Mouse (Mus musculus) liver, adult 2 months (tissue): ENCODE results near the gene Myef2.
"Not testable (repeated sequence)": the region's sequence is repeated elsewhere in the genome, so short reads cannot be mapped to it uniquely, and the experiment has no call there.

ENCODE experiments used
- CTCF ChIP-seq: fragments of 200-500 bp; IDR thresholded peaks from 2 replicates; pipeline ENCODE4 v1.5.1; 2011; ENCODE audit warnings: low read depth, low read length, control low read depth
- POLR2A ChIP-seq: fragments of 200-500 bp; IDR thresholded peaks from 2 replicates; pipeline ENCODE4 v1.6.1; 2011; ENCODE audit warnings: low read length, control low read depth; ENCODE audit not compliant: insufficient read depth; ENCODE audit errors: extremely low read depth

DNA sequence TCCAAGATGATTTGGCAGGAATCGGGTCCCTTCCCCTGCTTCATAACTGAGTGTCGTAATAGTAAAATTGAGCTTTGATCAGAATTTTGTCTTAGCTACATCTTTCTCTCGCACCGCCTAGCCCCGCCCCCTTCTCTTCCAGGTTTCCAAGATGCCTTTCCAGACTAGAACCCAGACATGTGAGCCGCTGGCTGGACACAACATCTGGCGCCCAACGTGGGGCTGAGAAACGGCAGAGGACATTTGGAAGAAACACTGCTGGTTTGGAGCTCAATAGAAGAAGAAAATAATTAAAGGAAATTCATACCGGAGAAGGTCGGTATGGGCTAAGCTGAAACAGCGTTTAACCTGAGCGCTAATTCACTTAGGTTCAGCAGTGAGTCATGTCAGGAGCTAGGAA lies 19.0 kb downstream of the Myef2 start:
- TF ChIP-seq POLR2A, CTCF: not testable (repeated sequence)
